Mouse (Mus musculus) cerebellum, adult 2 months (tissue): ENCODE measurements around the gene Mdm2.

Experiments used
- CTCF ChIP-seq: fragments of 200-500 bp; IDR thresholded peaks from 2 replicates; pipeline ENCODE4 v1.5.1; 2011; ENCODE audit warnings: low read depth, mild to moderate bottlenecking, control low read depth, low read length, moderate library complexity, borderline replicate concordance; ENCODE audit not compliant: insufficient read depth
- POLR2A ChIP-seq: fragments of 200-500 bp; IDR thresholded peaks from 2 replicates; pipeline ENCODE4 v1.6.1; 2011; ENCODE audit warnings: low read length, control low read depth, borderline replicate concordance; ENCODE audit not compliant: insufficient read depth

GRCm38 (mm10) chr10:117663056-117663864 is 47.3 kb downstream of the Mdm2 start:
- TF ChIP-seq CTCF (no peak), POLR2A (no peak)
